Mouse (Mus musculus) liver, adult 10 weeks (tissue): ENCODE results near the gene Klhl24. TPM values are rescaled to one million over a fixed set of nuclear protein-coding genes. Genes with fewer than 3 reads are reported as not detected.

ENCODE experiments used
- polyA plus RNA-seq: library from polyadenylated mRNA; stranded (reverse); fragments of 350-450 nt; fragmentation: Illumina TruSeq; extraction: RNeasy Lipid Tissue Mini Kit (QIAGEN cat#74804); gene quantifications from one replicate; pipeline ENCODE4 v1.2.3, GENCODE M21; 2014; ENCODE audit warnings: low read depth, low replicate concordance

Gene Klhl24
- 28.6 TPM for polyA plus RNA-seq

DNA sequence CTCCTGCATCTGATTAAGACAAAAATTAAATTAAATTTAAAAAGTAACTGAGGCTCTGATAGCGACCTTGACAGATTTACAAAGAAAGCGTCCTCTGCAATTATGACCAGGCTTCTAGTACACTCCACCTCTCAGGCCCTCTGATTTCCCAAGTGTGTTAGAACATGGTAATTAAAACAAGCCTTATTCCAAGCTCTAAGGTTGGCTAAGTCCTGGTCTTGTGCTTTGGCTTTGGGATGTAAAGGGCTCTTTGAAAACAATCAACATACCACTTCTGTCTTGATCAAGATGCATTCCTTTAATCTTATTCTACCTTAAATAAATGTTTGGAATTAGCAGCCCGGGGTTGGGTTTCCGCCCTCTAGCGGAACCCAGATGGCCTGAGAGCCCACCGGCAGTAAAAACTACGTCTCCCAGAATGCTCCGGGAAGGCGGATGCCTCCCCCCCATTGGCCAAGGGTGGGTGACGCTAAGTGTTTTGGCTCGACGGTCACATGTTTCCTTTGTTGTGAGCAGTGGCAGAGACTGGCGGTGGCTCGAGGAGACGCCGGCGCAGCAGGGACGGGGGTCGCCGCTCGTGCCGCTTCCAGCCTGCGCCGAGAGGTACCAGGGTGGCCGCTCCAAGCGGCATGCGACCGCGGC, at the start of gene Klhl24:
Klhl24 (plus strand) TSS at position 474 of the 642 bp plus-strand sequence.

DNA sequence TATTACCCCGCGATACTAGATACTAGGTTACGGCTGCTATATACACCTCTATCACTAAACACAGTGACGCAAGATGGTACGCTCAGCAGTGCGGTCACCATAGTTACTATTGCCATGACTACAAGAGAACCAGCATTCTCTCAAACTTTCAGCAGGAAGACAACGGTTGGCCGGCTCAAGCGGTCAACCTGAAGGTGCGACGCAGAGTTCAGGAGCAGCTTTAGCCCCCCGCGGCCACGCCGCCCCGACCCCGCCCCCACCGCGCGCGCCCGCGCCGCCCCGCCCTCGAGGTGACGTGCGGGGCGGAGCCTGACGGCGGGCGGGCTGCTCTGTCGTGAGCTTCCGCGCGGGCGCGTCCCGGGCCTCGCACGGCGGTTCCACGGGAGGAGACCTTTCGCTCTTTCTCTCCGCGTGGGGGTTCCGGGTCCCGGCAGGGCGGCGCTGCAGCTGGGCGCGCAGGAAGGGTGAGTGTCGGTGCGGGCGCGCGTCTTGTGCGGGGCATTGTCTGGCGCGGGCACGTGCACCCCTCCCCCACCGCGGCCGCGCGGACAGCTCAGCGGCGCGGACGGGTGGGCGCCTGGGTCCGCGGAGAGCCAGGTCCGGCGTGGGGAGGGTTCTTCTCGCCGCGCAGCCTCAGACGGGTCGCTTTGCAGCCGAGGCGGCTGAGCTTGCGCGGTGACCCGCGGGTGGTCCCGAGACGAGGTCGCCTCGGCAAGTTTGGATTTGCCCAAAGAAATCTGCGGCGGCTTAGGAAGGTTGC, 43.6 kb downstream of the Klhl24 start, which contains the start of gene Yeats2:
Yeats2 (plus strand) TSS at position 292 of the 760 bp plus-strand sequence.

Other genes with a start within 250 kb of the Klhl24 start
- 2.7 TPM for gene Klhl6, start 114.5 kb upstream of the Klhl24 start, polyA plus RNA-seq
- 4.8 TPM for gene Yeats2, start 43.5 kb downstream of the Klhl24 start, polyA plus RNA-seq
- not detected for gene Map6d1, start 143.8 kb downstream of the Klhl24 start, polyA plus RNA-seq
- gene Parl, start 204.8 kb downstream of the Klhl24 start, polyA plus RNA-seq = 40.4 TPM
- not detected for gene Cyp2ab1, start 227.9 kb downstream of the Klhl24 start, polyA plus RNA-seq